Mouse (Mus musculus) small intestine, adult 2 months (tissue): ENCODE results near the gene Rxra.

Source experiments
- CTCF ChIP-seq: fragments of 200-500 bp; IDR thresholded peaks from 2 replicates; pipeline ENCODE4 v1.5.1; 2012; ENCODE audit warnings: low read depth, mild to moderate bottlenecking, control low read depth, inconsistent platforms, low read length, moderate library complexity, mixed read lengths; ENCODE audit not compliant: insufficient replicate concordance, insufficient read length; ENCODE audit errors: extremely low read depth
- POLR2A ChIP-seq: fragments of 200-500 bp; IDR thresholded peaks from 2 replicates; pipeline ENCODE4 v1.6.1; 2012; ENCODE audit warnings: low read depth, mild to moderate bottlenecking, control low read depth, inconsistent platforms, low read length, moderate library complexity

- no peak for TF ChIP-seq POLR2A
- TF ChIP-seq CTCF: no peak
Observed at GRCm38 (mm10) chr2:27791571-27791970, 115.3 kb downstream of the Rxra start.
